Mouse (Mus musculus) adrenal gland, postnatal 36 days (tissue): Measurements from ENCODE around the gene Nab1. TPM values are rescaled to one million over a fixed set of nuclear protein-coding genes. Genes with fewer than 3 reads are reported as not detected.
"Not testable (repeated sequence)": the region's sequence is repeated elsewhere in the genome, so short reads cannot be mapped to it uniquely, and the experiment has no call there.

Experiments
- DNase-seq, 2 experiments: peaks; one replicate each; pipeline ENCODE4 v3.0.0; 2021; ENCODE audit warnings: mixed read lengths in 1 of 2
- long read RNA-seq, 2 experiments: library from polyadenylated mRNA; stranded (forward); transcript quantifications; one replicate each; pipeline ENCODE4 v2.0.0; 2021; ENCODE audit warnings: borderline sequencing depth in 2 of 2
- total RNA-seq, 2 experiments: library from RNA; stranded (reverse); gene quantifications; 2 replicates each; pipeline ENCODE4 v1.2.3; 2021

The Nab1 gene
- total RNA-seq, result 10 to 100 TPM; 59.5 to 62.7 TPM
- long read RNA-seq, experiment 1, transcript Nab1-201 (8 exons, 3,874 nt), result major isoform, 92 of 126 reads
- long read RNA-seq, experiment 1, partial matches to known transcripts, result 10 of 126 reads
- long read RNA-seq, experiment 1, other reads (novel, unspliced or antisense), result 24 of 126 reads
- long read RNA-seq, experiment 2, transcript Nab1-201 (8 exons, 3,874 nt), result major isoform, 17 of 21 reads
- long read RNA-seq, experiment 2, partial matches to known transcripts, result 1 of 21 reads
- long read RNA-seq, experiment 2, other reads (novel, unspliced or antisense), result 3 of 21 reads

GRCm38 (mm10) chr1:52500314-52500981, at the start of gene Nab1:
TSS of gene Nab1 (minus strand) at chr1:52500679.
- peak; percentile 87 to 92 for DNase-seq

GRCm38 (mm10) chr1:52547451-52547850, 47.0 kb upstream of the Nab1 start:
- peak; percentile 13 to 23 for DNase-seq

DNA sequence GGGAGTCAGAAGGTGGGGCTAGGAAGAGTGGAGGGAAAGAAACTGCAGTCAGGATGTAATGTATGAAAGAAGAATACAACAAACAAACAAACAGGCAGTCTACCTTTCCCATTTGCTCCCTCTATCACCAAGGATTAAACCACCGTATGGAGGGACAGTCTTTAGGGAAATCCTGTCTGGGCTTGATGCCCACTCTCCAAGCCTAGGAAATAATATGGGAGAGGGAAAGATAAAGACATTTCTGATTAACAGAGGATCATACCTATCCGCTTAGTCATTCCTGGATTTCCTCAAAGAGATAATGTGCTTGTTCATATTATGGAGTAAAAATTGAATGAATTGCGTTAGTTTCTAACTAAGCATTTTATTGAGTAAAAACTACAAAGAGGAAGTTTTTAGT, 46.3 kb upstream of the Nab1 start:
- DNase-seq, result no peak

- not testable (repeated sequence) for DNase-seq
Measured at GRCm38 (mm10) chr1:52540124-52540523, 39.6 kb upstream of the Nab1 start.

GRCm38 (mm10) chr1:52529933-52530332, 29.5 kb upstream of the Nab1 start:
- DNase-seq, result no peak

GRCm38 (mm10) chr1:52527656-52528055, 27.2 kb upstream of the Nab1 start:
- no peak for DNase-seq

DNA sequence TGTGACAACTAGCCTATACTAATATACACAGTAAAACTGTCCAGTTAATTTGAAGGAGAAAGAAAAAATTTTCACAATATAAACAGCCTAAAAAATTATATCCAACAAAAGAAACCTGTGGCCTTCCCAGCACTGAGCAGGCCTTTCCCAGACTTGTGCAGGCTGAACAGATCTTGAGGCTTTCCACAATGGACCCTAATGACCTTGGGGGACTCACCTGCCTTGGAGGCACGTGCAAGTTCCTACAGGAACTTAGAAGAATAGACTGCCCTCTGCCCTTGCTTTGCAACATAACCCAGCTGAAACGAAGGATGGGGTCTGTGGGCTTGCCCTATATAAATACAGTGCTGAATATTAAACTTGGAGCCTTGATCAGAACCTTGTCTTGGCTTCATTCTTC, 26.8 kb upstream of the Nab1 start:
- no peak for DNase-seq

- no peak for DNase-seq
Measured at GRCm38 (mm10) chr1:52524663-52525062, 24.2 kb upstream of the Nab1 start.

DNA sequence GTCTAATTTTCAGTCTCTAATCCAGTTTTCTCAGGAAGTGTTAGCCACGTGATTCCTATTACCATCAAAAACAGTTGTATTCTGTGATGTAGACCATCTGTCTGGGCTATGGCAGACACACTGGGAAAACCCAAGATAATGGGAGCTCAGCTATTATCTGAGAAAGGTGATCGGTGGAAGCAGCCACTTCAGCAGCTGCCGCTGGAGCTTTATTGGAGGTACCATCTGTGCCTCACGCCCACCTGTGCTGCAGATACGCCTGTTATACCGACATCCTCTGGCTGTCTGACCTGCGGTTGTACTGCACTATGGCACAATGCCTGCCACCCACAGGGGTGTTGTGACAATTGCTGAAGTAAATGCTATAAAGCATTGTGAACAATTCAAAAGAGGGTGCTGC, 23.7 kb upstream of the Nab1 start:
- DNase-seq, result no peak

GRCm38 (mm10) chr1:52521436-52521993, 21.0 kb upstream of the Nab1 start:
- DNase-seq, result no peak

DNA sequence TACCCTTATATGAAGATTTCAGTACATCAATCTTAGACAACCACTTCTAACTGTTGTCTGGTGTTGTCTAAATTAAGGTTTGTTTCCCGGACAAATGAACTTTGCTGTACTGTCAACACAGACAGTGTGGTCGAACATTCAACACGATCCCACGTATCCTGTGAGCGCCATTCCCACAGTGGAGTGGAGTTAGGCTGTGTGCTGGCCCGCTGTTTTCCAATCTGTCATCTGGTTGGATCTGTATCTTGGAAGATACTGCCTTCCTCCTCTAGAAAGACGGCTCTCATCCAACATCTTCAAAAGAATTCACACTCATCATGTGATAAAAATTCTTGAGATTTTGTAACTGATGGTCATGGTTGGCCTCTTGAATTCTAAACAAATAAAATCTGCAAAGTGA, 19.7 kb upstream of the Nab1 start:
- no peak for DNase-seq

- DNase-seq, result no peak
Measured at GRCm38 (mm10) chr1:52515249-52515648, 14.8 kb upstream of the Nab1 start.

- no peak for DNase-seq
Measured at GRCm38 (mm10) chr1:52511788-52512425, 11.4 kb upstream of the Nab1 start.

DNA sequence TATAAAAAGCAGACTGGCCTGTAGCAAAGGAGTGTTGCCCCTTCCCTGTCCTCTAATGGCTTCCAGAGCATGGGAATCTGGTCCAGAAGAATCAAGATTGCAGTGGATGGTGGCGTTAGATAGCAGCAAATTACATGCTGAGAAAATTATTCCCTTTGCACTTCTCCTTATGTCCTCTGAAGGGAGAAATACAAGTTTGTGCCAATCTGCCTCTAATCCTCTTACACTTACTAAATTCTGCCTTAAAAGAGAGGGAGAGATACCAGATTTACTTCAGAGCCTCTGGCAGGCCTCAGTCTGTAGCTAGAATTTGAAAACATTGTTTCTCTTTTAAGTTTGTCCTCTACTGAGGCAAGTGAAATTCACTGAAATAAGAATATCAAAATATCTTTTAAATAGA, 5.7 kb upstream of the Nab1 start:
- no peak for DNase-seq

DNA sequence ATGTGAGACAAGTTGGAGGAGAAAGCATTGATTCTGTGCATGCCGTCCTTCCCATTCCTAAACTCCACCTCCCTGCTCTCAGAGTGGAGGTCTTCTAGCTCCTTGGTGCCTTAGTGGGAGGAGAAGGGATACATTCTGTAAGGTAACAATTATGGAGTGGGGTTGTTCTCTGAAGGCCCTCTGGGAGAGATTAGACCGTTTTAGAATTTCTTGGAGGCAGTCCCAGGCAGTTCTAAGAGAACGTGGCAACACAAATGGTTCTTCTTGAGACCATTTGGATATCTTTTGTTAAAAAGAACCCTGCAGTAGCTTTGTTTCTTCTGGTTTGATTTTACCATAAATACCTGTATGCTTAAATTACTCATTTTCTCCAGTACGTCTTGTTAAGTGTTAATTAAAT, 1.8 kb upstream of the Nab1 start:
- no peak for DNase-seq

GRCm38 (mm10) chr1:52501688-52502133, 1.2 kb upstream of the Nab1 start:
- DNase-seq, result peak in 1 of 2 experiments; percentile 14

DNA sequence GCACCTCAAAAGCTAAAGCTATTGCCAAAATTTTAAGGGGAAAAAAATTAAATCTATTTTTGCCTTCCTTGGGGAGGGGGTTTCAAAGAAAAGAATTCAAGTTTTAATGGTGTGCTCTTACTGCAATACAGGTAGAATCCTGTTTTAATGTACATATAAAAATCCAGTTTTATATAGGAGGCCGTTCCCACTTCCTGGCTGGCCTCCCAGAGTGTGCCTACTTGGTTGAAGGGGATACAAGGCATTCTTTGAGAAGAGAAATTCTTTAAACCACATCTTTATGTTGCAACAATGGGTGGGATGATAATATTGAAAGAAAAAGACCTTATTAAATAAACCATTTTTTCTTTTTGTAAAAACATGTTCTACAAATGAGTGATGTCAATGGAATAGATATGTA, 611 bp upstream of the Nab1 start:
- DNase-seq, result no peak

GRCm38 (mm10) chr1:52499601-52500313, 722 bp downstream of the Nab1 start:
- peak; percentile 51 to 57 for DNase-seq

DNA sequence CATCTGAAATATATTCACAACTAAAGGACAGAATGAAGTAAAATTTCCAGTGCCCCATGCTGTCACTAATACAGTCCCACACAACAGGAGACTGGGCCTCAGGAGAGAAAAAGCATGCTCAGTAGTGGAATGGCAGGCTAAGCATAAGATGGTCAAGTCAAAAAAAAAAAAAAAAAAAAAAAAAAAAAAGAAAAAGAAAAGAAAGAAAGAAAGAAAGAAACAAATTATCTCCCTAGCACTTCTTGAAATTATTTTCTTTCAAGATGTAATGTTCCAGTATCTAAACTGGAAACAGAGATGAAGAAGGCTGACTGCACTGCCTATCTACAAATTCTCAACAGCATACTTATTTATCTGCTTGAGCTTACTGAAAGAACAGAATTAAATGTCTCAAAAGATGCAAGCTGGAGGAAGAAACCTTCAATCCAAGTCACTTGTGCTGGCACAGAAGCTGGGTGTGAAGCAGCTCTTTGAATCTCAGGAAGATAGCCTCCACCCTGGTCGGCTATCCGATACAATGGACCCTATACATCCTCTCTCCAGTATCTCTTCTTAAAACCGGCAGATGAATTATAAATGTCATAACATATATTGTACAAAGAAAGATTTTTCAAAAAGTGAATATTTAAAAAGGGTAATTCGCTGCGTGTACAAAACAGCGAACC, 1.6 kb downstream of the Nab1 start:
- no peak for DNase-seq

DNA sequence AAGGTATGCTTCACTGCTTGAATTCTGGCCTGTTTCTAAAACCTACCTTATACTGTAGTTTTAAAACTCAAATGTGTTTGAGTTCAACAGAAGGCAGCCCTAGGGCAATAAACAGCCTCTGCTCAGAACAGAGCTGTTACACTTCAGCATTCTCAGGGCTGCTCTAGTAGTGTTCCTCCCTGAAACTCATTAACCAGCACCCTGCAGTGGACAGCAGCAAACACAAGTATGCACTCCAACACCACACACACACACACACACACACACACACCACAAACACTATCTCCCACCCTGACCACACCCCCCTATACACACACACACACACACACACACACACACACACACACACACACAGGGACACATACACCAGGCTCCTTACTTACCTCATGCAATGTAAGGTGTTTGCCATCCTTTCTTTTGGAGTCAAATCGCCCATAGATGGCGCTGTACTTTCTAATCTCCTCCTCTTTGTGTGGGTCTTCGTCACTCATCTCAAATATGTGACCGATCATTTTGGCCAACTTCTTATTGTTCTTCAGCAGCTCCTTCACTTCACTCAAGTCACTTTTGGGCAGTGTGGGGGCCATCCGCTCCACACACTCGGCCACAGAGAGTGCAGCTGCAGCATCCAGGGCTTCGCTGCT, 10.8 kb downstream of the Nab1 start:
- DNase-seq, result no peak

GRCm38 (mm10) chr1:52484980-52485379, 15.5 kb downstream of the Nab1 start:
- no peak for DNase-seq
